Mouse (Mus musculus) kidney, embryonic 14.5 days (tissue): ENCODE results near the gene Inpp5k. TPM values are rescaled to one million over a fixed set of nuclear protein-coding genes. Genes with fewer than 3 reads are reported as not detected.
"Not testable (repeated sequence)": the region's sequence is repeated elsewhere in the genome, so short reads cannot be mapped to it uniquely, and the experiment has no call there.

ENCODE experiments used
- ATAC-seq: fragments of 200-750 bp; cut with Nextera tagmentation; 2 replicates; pipeline ENCODE4 v1.8.0; 2017; ENCODE audit warnings: moderate number of reproducible peaks, mild to moderate bottlenecking, moderate TSS enrichment, moderate library complexity; ENCODE audit not compliant: low FRiP score, low TSS enrichment
- H3K27ac ChIP-seq: fragments of 300-500 bp; sonication (generic); 2 replicates; pipeline ENCODE4 v1.5.1; 2014; ENCODE audit warnings: low read depth, mild to moderate bottlenecking, low read length, moderate library complexity, mixed read lengths
- H3K27me3 ChIP-seq: fragments of 300-500 bp; sonication (generic); 2 replicates; pipeline ENCODE4 v1.6.1; 2014; ENCODE audit warnings: mild to moderate bottlenecking, low read length; ENCODE audit not compliant: control insufficient read depth, insufficient read depth
- H3K36me3 ChIP-seq: fragments of 300-500 bp; sonication (generic); 2 replicates; pipeline ENCODE4 v1.6.1; 2014; ENCODE audit warnings: low read length, mixed read lengths; ENCODE audit not compliant: control insufficient read depth, insufficient read depth
- H3K4me1 ChIP-seq: fragments of 300-500 bp; sonication (generic); 2 replicates; pipeline ENCODE4 v1.6.1; 2014; ENCODE audit warnings: low read length, mixed read lengths; ENCODE audit not compliant: control insufficient read depth, insufficient read depth
- H3K4me2 ChIP-seq: fragments of 300-500 bp; sonication (generic); replicated peaks from 2 replicates; pipeline ENCODE4 v1.6.1; 2014; ENCODE audit warnings: low read depth, mild to moderate bottlenecking, low read length
- H3K4me3 ChIP-seq: fragments of 300-500 bp; sonication (generic); 2 replicates; pipeline ENCODE4 v1.5.1; 2014; ENCODE audit warnings: mild to moderate bottlenecking, low read length
- H3K9ac ChIP-seq: fragments of 300-500 bp; sonication (generic); 2 replicates; pipeline ENCODE4 v1.6.1; 2014; ENCODE audit warnings: low read depth, mild to moderate bottlenecking, low read length, moderate library complexity
- H3K9me3 ChIP-seq: fragments of 300-500 bp; sonication (generic); 2 replicates; pipeline ENCODE4 v1.6.1; 2016; ENCODE audit warnings: low read length; ENCODE audit not compliant: control insufficient read depth
- WGBS: fragments of 180-500 bp; shearing (Covaris S2); extraction: QIAGEN DNeasy Blood & Tissue Kit; methylation state at CpG from one replicate; pipeline ENCODE4 v1.1.7; 2014; 5-methylcytosine and 5-hydroxymethylcytosine counted together
- polyA plus RNA-seq: library from polyadenylated mRNA; unstranded; fragments of >200 nt; fragmentation: Nextera tagmentation; extraction: Ambion mirVana; gene quantifications from 2 replicates; pipeline ENCODE4 v1.2.1, GENCODE M21; 2014

The Inpp5k gene
- polyA plus RNA-seq, 1 experiment from 2014 or later = 30.1 TPM

GRCm38 (mm10) chr11:75592612-75593011 is 38.2 kb upstream of the Inpp5k start:
- Histone ChIP-seq H3K4me2 (no peak overlapping the region), H3K4me1 (peaks cover 11% of the 10 kb centered on the region), H3K4me3 (no peak overlapping the region), H3K9me3 (no peaks in the 10 kb centered on the region), H3K27me3 (no peaks in the 10 kb centered on the region), H3K27ac (no peak overlapping the region), H3K9ac (no peak overlapping the region), H3K36me3 (peaks cover 27% of the 10 kb centered on the region)
- no peak for ATAC-seq
- WGBS = 85% methylated on average over 5 of the region's 5 CpGs

GRCm38 (mm10) chr11:75594431-75594830 is 36.4 kb upstream of the Inpp5k start:
- 83% methylated on average over 9 of the region's 9 CpGs for WGBS
- peaks cover 42% of the 10 kb centered on the region for H3K36me3 ChIP-seq

DNA sequence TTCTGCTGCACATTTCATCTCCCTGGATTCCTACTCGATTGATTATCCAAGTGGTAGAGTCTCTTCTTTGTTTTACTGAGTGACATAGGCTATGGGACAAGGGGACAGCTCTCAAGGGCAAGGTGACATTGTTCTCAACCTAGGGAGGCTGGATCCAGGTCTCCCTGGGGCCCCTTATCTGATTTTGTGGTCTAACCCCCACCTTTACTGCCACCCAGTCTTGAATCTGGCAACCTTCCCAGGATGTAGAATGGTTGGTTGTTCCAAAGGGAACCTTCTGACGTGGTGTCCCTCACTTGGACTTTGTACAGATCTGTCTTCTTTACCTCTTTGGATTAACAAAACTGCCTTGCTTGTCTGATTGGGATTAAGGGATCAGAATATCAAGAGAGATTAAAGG is 35.4 kb upstream of the Inpp5k start:
- H3K27ac ChIP-seq = no peak overlapping the region
- no peaks in the 10 kb centered on the region for H3K9me3 ChIP-seq
- 76% methylated on average over 2 of the region's 2 CpGs for WGBS
- no peaks in the 10 kb centered on the region for H3K4me1 ChIP-seq
- no peak overlapping the region for H3K4me3 ChIP-seq
- peaks cover 48% of the 10 kb centered on the region for H3K36me3 ChIP-seq
- no peak for ATAC-seq
- H3K4me2 ChIP-seq = no peak overlapping the region
- H3K27me3 ChIP-seq = no peaks in the 10 kb centered on the region
- no peak overlapping the region for H3K9ac ChIP-seq

More at GRCm38 (mm10) chr11:75594431-75594830, 36.4 kb upstream of the Inpp5k start:
- no peak overlapping the region for H3K4me3 ChIP-seq
- no peak overlapping the region for H3K27ac ChIP-seq
- ATAC-seq = no peak
- no peaks in the 10 kb centered on the region for H3K9me3 ChIP-seq
- H3K4me2 ChIP-seq = no peak overlapping the region
- H3K9ac ChIP-seq = no peak overlapping the region
- H3K4me1 ChIP-seq = peaks cover 3% of the 10 kb centered on the region; the same call in 1 of the 2 replicates
- no peaks in the 10 kb centered on the region for H3K27me3 ChIP-seq

DNA sequence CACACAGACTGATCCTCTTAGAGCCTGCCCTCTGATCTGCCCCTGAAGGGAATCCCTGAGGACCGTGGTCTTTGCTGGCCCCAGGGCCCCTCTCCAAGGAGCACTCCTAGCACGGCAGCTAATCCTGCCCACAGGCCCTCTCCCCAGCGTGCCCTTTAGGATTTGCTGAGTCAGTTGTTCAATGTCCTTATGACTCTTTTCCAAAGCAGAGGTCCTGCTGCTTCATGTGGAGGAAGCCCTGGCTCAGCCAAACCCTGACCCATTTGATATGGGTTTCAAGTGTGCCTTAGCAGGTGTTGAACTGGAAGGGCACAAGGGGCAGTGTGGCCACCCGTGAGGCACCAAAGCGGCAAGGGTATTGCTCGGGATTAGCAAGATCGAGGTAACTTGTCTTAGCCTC is 35.0 kb upstream of the Inpp5k start:
- H3K4me2 ChIP-seq = no peak overlapping the region
- H3K4me3 ChIP-seq = no peak overlapping the region
- no peaks in the 10 kb centered on the region for H3K4me1 ChIP-seq
- 79% methylated on average over 7 of the region's 7 CpGs for WGBS
- no peak for ATAC-seq
- peaks cover 51% of the 10 kb centered on the region for H3K36me3 ChIP-seq
- H3K9me3 ChIP-seq = no peaks in the 10 kb centered on the region
- H3K27me3 ChIP-seq = no peaks in the 10 kb centered on the region
- no peak overlapping the region for H3K9ac ChIP-seq
- no peak overlapping the region for H3K27ac ChIP-seq

DNA sequence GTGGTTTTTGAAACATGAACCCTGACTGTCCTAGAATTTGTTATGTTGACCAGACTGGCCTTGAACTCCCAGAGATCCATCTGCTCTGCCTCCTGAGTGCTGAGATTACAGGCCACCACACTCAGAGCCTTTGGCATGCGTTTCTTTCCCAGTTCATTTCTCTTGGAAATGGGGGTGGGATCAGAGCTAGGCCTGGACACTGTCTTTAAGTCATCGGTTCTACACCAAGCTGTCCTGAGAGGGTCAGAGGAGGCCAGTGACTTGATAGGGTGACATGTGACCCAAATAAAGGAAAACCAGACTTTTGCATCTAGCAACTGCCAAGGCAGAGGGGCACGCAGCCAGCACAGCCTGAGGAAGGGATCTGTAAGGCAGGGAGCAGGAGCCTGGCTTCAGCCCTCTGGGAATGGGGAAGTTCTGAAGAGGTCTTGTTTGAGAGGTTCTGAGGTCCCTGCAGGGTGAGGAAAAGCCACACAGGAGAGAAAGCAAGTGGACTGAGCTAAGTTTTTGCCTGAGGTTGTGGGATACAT is 34.0 kb upstream of the Inpp5k start:
- Histone ChIP-seq H3K4me3 (no peak overlapping the region), H3K36me3 (peaks cover 61% of the 10 kb centered on the region), H3K9ac (no peak overlapping the region), H3K4me2 (no peak overlapping the region), H3K27ac (no peak overlapping the region), H3K9me3 (no peaks in the 10 kb centered on the region), H3K4me1 (no peaks in the 10 kb centered on the region), H3K27me3 (no peaks in the 10 kb centered on the region)
- WGBS = 77% methylated on average over 3 of the region's 3 CpGs
- no peak for ATAC-seq

- H3K4me1 ChIP-seq = no peaks in the 10 kb centered on the region
- no peak overlapping the region for H3K4me3 ChIP-seq
- 68% methylated on average over 6 of the region's 6 CpGs for WGBS
- H3K27me3 ChIP-seq = no peaks in the 10 kb centered on the region
- H3K36me3 ChIP-seq = peaks cover 67% of the 10 kb centered on the region
- peak overlapping the region; percentile 19; the same call in 1 of the 2 replicates for H3K27ac ChIP-seq
- no peak overlapping the region for H3K9ac ChIP-seq
- ATAC-seq = no peak
- no peaks in the 10 kb centered on the region for H3K9me3 ChIP-seq
- no peak overlapping the region for H3K4me2 ChIP-seq
Measured at GRCm38 (mm10) chr11:75598004-75598403, 32.8 kb upstream of the Inpp5k start.

DNA sequence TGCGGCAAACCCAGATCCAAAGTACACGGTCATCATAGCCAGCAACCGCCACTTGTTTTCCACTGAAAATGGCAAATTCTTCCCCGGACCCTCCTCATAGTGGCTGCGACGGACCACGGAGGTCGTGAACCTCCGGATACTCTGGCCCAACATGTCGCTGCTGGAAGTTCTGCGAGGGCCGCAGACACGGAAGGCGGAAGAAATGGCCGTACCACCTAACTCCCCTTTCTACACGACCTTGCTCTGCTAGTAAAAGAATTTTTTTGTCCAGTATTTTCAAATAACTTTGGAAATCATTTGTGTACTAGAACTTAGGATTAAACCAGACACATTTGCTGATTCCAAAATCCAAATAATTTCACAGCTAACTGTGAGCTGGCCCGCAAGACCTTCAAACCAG is 31.0 kb upstream of the Inpp5k start:
- H3K9me3 ChIP-seq, ATAC-seq, H3K4me2 ChIP-seq, H3K9ac ChIP-seq, H3K27me3 ChIP-seq, H3K4me1 ChIP-seq, H3K4me3 ChIP-seq, H3K27ac ChIP-seq: not testable (repeated sequence)
- 93% methylated on average over 17 of the region's 17 CpGs for WGBS
- H3K36me3 ChIP-seq = peaks cover 72% of the 10 kb centered on the region

DNA sequence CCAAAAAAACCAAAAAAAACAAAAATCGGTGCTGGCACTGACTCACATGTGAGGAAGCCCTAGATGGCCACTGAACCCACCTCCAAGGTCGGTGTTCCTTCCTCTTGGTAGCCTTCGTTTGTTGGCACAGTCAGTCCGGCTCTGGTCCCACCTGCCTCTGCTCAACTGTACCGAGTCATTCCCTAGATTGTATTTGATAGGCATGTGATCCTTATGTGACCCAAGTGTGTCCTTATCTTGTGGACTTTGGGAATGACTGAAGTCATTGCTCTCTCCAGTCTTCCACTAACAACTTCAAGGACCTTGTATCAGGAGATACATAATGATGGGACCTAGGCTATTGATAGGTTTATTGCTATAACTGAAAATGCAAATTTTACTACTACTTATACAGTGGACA is 26.0 kb upstream of the Inpp5k start:
- no peak overlapping the region for H3K9ac ChIP-seq
- 0 out of 2 replicates have a peak, but pooled peaks cover 4% of the 10 kb centered on the region for H3K4me1 ChIP-seq
- no peak overlapping the region for H3K4me3 ChIP-seq
- no peak for ATAC-seq
- H3K9me3 ChIP-seq = no peaks in the 10 kb centered on the region
- H3K27me3 ChIP-seq = no peaks in the 10 kb centered on the region
- H3K36me3 ChIP-seq = peaks cover 77% of the 10 kb centered on the region
- WGBS = 93% methylated on average over 5 of the region's 5 CpGs
- no peak overlapping the region for H3K27ac ChIP-seq
- no peak overlapping the region for H3K4me2 ChIP-seq

DNA sequence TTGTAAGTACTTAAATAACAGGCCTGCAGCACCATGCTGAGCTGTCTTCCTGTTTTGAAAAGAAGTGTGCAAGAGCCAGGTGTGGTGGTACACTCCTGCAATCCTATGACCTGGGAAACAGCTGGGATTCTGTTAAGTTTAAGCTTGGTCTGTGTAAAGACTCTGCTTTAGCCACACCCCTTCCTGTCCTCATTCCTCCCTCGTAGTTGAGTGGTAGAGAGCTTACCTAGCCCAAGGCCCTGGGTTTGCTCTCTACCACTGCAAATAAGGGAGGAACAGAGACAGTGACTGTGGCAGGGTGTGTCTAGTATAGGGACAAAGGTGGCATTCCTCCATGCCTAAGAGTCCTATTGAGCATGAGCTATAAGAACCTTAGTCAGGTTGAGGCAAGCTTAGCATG is 25.5 kb upstream of the Inpp5k start:
- no peak for ATAC-seq
- no peak overlapping the region for H3K4me2 ChIP-seq

More for the DNA sequence above, 25.5 kb upstream of the Inpp5k start:
- Histone ChIP-seq H3K4me1 (0 out of 2 replicates have a peak, but pooled peaks cover 4% of the 10 kb centered on the region), H3K4me3 (no peak overlapping the region), H3K27ac (no peak overlapping the region), H3K36me3 (peaks cover 77% of the 10 kb centered on the region), H3K9me3 (no peaks in the 10 kb centered on the region), H3K27me3 (no peaks in the 10 kb centered on the region), H3K9ac (no peak overlapping the region)
- 78% methylated on average over 1 of the region's 1 CpGs for WGBS
